Mouse (Mus musculus) embryo, embryonic 11.5 days (tissue): ENCODE data around the gene Mdm4.
"Not testable (repeated sequence)": the region's sequence is repeated elsewhere in the genome, so short reads cannot be mapped to it uniquely, and the experiment has no call there.

ENCODE experiments used
- DNase-seq: peaks from one replicate; pipeline ENCODE4 v3.0.0-alpha.2; 2012; ENCODE audit warnings: low read depth, low spot score

The Mdm4 gene

DNA sequence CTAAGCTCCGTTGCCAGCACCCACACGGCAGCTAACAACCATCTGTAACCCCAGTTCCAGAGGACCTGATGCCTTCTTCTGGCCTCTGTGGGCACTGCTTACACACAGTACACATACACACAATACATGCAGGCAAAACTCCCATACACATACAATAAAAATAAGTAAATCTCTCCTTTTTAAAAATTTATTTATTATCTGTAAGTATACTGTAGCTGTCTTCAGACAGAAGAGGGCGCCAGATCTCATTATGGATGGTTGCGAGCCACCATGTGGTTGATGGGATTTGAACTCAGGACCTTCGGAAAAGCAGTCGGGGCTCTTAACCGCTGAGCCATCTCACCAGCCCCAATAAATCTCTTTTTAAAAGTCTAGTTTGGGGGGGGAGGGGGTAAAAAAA is 9.0 kb downstream of the Mdm4 start:
- no peak for DNase-seq

DNA sequence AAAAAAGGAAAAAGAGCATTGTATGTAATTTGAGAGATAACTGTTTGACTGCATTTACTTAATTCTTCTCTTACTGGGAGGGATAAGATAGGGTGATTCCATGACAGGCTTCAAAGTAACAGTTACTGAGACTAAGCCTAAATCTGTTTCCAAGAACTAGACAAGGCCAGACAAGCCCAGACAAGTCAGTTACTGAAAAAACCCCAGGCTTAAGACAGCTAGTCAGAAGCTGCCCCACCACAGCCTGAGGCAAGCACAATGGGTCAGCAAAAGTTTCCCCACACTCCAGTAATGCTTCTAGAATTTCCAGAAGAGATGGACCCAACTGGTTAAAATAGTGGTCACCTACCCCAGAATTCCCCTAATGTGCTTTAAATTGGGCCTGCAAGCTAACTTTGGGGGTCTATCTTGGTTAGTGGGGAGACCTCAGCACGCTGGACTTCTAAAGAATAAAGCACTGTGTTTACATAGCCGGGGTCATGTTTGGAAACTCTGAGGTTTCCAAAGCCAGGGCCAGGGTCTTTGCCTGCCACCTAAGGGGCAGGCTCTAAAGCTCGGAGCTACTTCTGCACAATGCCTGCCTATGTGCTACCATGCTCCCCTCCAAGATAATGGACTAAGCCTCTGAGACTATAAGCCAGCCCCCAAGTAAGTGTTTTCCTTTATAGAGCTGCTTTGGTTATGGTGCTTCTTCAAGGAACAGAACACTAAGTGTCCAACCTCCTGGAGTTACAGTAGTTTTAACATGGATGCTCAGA is 10.0 kb downstream of the Mdm4 start:
- DNase-seq: no peak

DNA sequence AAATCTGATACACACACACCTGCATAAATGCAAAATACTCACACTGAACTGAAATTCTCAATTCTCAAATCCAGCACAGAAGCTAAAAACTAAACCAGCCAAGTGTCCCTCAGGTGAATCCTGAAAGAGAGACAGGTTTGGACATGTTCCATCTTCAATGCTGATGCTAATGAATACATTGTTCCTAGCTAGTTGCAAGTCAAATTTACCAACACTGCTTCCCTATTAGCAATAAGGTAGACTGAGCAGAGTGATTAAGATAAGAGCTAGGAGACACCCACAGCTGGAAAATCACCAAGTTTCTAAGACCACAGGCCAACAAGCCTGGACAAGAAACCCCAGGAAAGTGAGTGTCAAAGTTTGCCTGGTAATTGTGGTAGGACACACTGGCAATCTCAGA is 11.0 kb downstream of the Mdm4 start:
- no peak for DNase-seq

DNA sequence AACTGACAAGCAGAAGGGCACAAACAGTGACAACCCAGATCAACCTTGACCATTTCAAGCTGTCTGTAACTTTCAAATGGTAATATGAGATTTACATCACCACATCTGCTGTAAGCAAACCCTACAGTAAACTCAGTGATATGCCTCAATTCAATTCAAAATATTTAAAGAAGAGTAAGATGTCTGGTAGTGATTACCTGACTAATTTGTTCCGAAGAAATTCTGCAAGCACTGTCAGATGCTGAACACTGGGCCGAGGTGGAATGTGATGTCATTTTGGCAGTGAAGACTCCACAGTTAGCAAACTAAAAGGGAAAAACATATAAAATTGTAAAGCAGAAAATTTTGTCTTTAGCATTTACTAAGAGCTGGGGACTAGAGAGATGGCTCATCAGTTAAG is 11.8 kb downstream of the Mdm4 start:
- DNase-seq: no peak

DNA sequence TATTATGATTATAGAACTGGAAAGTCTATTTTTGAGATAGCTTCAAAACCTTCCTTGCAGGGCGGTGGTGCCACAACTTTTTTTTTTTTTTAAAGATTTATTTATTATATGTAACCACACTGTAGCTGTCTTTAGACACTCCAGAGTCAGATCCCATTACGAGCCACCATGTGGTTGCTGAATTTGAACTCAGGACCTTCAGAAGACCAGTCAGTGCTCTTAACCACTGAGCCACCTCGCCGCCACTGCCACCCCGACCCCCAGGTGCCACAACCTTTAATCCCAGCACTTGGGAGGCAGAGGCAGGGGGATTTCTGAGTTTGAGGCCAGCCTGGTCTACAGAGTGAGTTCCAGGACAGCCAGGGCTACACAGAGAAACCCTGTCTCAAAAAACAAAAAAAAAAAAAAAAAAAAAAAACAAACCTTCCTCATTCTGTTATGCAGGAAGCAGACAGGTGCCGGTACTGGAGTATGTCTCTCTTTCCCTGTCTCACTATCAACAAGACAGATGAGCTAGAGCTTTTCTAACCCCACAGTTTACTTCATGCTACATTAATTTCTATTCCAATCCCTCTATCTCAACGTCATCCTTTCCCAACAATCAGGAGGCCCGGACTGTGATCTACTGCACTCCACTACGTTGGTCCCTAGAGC is 13.5 kb downstream of the Mdm4 start:
- DNase-seq: no peak

DNA sequence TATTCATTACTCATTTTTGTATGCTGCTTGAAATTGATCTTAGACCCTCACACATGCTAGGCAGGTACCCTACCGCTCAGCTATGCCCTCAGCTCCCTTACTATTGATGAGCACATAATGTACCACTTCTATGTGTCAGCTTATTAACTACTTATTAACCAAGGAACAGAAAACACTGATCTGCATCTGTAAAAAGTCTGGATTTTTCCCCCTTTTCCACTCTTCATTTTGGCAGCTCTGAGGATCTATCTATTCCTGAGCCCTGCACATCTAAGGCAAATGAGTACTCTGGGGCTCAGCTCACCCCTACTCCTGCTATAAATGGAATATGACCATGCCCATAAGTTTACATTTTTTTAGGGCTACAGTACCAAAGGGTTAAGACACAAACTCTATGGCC is 16.2 kb downstream of the Mdm4 start:
- no peak for DNase-seq

DNA sequence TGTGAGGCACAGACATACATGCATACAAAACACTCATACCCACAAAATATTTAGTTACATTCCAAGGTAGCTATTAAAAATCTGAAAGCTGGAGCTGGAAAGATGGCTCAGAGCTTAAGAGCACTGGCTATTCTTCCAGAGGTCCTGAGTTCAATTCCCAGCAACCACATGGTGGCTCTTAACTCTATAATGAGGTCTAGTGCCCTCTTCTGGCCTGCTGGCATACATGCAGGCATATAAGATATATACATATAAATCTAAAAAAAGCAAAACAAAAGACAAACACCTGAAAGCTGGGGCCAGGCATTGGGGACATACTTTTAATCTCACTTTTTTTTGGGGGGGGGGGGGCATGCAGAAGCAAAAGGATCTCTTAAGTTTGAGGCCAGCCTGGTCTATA is 17.0 kb downstream of the Mdm4 start:
- DNase-seq: no peak

DNA sequence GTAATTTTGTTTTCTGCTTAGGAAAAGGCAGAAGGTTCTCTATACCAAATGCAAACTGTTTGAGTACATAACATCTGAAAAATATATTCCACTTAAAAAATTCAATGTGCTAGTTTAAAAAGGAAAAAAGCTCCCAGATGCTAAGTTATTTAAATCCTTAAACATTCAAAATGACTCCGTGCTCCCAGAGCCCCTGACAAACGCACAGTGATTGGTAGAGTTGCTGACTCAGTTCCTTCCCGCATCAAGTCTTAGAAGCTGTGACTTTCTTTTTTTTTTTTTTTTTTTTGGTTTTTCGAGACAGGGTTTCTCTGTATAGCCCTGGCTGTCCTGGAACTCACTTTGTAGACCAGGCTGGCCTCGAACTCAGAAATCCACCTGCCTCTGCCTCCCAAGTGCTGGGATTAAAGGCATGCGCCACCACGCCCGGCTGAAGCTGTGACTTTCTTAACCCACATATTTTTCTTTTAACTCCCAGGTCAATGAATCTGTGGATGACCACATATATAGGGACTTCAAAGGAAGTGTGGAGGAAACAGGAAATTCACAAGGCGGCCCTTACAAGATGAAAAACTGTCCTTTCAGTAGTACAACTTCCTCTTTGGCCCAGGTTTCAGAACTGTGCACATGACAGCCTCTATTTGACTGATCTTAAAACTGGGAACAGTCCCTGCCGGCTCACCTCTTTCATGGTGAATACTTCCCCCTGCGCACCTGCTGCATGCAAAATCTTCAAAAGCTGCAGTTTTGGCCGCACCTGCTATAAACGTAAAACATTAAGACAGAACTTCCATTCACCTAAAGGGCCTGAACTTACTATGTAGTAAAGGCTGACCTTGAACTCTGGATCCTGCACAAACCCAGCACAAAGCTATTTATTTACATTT is 18.2 kb downstream of the Mdm4 start:
- DNase-seq: no peak

DNA sequence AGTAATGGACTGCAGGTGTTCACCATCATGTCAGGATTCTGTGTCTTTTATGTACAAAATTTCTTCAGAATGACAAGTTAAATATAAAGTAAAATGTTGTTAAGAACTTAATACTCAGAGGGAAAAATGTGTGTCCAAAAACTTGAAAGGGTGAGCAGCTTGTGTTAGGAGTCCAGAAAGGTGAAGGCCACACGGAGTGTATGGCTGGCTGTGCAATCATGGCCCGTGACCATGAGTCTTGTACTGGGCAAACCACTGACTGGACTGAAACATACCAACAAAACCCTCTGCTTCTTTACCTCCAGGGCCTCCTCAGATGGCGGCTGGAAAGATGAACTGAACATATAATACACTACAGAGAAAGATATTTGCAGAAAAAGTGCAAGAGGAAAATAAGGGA is 23.8 kb downstream of the Mdm4 start:
- DNase-seq: no peak

DNA sequence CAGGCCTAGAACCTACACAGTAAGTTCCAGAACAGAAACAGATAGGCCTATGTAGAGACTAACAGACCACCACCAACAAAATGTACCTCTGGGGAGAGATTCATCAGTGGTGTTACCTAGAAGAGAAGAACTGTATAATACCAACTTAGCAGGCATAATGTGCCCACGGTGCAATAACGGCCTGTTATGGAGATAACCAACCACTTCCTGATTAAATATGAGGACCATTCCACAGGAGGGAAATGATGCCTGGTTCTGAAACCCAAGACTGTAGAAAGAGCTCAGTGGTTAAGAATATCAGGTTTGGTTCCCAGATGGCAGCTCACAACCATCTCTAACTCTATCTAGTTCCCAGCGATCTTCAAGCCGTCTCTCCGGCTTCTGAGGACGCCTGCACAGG is 30.0 kb downstream of the Mdm4 start:
- no peak for DNase-seq

DNA sequence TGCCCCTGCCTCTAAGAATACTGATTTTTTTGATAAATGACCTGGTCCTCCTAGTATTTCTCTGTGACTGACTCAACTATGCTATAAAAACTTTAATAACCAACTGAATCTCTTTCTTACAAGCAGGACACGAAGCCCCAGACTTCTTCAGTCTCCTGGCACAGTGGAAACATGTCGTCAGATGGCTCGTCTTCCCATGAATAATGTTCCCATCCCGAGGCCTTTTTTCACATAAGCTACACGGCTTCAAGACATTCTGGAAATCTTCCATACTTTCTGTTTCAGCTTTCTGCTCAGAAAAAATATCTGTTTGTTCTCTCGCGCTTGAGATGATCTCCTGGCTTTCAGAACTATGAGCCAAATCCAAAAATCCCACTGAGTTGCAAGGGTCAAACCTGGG is 38.8 kb downstream of the Mdm4 start:
- no peak for DNase-seq

DNA sequence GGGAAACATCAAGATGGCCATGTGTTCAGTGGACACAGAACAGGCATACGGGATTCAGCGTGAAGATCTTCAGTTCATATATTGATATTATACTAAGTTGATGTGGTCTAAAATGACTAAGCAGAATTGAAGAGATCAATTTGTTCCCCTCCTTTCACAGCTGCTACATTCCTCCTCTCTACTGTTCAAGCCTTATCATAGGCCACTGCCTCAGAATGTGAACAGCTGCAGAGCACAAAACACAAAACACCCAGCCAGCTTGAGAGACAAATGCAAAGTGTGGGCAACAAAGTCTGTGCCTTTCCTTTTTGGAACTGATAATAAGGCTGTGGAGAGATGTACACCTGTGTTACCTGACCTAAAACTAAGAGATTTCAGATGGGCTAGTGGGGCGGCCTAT is 39.6 kb downstream of the Mdm4 start:
- no peak for DNase-seq

DNA sequence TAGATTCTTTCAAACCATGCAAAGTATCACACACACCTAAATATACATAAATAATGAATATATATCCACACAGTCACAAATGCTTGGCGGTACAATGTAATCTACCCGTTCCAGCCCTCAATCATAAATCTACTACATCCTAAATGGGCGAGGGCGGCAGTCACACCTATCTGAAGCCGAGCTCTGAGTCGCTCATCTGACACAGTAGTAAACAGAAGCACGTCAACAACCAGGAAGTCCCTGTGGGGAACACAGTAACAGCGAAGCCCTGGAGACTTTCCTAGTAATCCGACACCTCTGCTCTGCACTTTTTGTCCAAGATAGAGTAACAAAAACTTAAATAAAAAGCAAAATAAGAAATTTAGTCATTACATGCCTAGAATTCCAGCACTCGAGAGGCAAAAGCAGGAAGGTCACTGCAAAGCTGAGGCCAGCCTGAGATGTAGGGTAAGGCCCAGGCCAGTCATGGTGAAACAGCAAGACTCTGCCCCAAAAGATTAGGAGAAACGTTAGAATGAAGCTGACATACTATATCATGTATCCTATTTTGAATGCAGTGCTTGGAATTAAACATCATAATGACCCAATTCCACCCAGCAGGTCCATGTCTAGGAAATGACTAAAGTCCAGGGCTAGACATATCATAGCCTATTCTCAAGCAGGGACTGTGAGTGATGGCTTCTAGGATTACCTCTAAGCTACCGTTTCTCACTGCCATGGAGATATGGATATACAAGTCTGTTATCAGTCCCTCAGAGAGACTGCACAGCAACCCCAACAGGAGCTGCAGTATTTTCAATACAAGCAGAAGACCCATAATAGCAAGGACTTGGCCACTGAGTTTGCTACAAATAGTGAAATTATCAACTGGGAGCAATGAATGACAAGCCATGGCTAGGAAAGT is 41.6 kb downstream of the Mdm4 start:
- not testable (repeated sequence) for DNase-seq

DNA sequence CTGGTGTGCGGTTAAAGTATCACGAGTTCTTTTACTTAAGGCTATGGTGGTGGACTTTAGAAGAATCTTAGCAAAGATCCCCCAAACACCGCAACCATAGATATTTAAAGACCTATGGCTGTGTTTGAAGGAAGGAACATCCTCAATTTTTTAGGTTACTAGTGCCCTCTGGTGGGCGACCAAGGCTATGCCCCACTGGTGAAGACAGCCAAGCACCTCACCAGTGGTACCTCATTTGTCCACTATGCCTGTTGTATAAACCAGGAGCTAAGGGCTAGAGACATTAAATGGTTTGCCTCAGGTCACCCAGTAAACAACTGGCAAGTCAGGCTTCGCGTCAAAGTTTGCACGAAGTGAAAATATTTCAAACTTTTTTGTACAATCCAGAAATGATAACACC is 47.6 kb downstream of the Mdm4 start:
- DNase-seq: peak; percentile 57

DNA sequence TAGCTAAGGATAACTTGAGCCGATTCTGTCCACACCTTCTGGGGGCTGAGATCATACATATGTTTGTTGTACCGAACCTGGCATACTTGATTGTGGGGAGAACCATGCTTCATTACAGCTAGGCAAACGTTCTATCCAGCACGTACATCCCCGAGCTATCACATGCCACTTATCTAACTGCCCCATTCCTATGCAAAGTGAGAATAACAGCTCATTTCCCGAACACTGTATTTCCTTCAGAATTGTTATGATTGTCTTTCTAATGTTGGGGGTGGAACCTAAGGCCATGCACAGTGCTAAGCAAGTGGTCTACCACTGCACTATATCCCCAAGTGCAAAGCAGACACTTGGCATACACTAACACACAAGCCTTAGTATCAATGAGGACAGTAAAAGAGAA is 49.1 kb downstream of the Mdm4 start:
- DNase-seq: no peak

DNA sequence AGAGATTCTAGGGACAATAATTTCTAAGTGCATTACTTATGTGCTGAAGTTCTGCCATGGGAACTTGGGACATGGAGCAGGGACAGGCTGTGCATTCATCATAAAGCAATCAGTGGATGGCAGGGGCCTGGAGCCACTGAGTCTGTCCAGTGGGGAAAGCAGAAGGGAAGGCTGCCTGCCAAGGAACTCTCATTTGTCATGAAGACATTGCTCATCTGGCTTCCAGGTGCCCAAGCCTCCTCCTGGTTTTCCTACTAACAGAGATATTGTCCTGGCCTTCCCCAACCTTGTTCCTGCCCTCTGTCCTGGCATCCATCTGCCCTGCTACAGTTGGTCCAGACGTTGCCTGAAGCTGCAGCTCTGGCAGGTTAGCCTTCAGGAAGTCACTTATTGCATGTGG is 53.0 kb downstream of the Mdm4 start:
- DNase-seq: no peak

DNA sequence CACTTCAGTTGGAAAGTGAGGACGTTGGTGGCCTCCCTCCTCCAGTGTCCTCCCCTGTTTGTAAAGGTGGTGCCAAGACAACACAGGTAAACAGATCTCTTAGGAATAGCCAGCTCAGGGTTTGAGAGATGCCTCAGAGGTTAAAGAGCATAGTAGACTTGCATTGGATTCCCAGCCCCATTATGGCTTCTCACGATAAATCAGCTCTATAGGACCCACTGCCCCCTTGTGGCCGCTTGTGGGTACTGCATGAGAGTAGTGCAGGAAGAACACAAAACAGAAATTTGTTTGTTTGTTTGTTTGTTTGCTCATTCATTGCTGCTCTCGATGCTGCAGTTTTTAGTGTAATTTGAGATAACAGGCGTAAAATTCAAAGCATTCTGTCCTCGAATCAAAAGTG is 61.7 kb downstream of the Mdm4 start:
- DNase-seq: peak; percentile 22

DNA sequence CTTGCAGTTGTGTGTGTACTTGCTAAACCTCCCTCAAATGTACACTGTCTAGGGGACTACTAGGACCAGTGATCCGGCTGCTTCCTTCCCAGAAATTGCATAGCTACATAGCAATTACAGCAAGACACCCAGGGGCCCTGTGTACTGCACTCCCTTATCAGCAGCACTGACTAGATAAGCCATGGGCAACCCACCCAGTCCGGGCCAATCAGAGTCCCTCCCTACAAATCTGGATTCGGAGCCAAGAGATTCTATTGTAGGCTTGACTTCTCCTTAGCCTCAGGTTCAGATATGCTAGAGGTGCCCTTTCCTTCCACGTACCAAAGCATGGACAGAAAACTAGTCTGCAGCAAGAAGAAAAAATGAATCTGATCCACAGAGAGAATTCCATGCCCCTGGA is 65.7 kb downstream of the Mdm4 start:
- no peak for DNase-seq

DNA sequence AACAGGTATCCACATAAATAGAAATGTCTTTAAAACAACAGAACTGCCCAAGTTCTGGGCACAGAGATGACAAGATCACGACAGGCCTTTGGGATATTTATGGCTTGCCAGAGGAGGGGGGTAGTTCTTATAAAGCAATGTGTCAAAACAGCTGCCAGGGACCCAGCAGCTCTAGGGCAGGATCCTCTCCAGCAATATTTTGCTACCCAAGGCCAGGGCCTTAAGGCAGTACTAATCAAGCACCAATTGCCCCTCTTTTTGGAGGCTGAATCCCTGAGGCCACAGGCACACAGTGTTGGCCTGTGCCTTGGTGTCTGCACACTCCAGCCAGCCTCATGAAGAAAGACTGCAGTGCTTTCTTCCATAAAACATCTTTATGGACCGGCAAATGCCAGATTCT is 66.3 kb downstream of the Mdm4 start:
- no peak for DNase-seq

DNA sequence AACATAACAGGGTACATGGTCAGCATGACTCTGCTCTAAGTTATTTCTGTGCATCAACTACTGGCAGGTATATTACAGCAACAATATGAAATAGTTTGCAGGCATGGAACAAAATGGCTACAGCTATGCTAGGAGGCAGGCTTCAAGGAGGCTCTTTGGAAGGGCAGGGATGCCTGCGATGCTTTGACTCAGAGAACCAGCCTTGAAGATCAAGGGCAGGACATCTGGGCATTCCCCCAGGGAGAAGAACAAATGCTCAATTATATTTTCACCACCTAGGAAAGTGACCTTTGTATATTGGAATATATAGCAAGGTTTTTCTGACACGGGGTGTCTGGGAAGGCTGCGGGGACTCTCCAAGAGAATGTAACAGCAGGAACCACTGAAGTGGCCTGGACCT is 68.6 kb downstream of the Mdm4 start:
- DNase-seq: no peak

DNA sequence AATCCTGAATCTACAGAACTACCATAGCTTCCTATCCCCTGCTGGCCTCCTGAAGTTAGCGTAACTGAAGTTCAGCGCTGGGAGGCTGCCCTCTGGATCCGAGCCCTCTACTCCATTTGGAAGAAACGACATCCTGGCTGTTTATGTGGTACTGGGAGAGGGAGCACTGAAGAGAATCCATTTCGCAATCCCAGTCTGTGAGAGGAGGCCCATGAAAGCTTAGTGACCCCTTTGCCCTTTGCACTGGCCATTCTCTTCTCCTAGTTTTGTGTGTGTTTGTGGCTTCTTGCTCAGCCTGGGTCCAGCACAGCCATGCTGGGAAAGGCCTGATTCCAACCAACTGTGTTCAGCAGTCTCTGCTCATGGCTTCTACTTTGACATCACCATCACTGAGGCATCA is 73.6 kb downstream of the Mdm4 start:
- DNase-seq: no peak

DNA sequence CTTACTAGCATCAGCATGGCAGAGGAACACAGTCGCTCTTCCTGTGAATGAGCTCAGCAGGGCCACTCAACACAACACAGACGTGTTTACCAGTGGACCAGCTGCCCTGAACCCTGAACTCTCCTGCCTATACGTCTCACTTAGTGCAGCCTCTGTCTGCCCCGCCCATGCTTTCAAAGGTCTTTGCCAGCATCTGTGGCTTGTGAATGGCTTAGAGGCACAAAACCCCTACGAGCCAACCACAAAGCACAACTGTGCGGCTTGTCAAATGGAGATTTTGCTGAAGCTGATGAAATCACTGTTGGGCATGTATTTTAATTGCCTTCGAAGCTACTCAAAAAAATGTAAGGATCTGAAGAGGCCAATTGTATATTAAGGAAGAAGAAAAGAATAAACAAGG is 82.5 kb downstream of the Mdm4 start:
- no peak for DNase-seq
